Mouse (Mus musculus): ENCODE measurements around the gene A030005K14Rik. TPM values are rescaled to one million over a fixed set of nuclear protein-coding genes. Genes with fewer than 3 reads are reported as not detected.

The A030005K14Rik gene
- not detected for total RNA-seq (2021)
- long read RNA-seq, experiment 1, result 0 reads
- long read RNA-seq, experiment 2, result 0 reads

DNA sequence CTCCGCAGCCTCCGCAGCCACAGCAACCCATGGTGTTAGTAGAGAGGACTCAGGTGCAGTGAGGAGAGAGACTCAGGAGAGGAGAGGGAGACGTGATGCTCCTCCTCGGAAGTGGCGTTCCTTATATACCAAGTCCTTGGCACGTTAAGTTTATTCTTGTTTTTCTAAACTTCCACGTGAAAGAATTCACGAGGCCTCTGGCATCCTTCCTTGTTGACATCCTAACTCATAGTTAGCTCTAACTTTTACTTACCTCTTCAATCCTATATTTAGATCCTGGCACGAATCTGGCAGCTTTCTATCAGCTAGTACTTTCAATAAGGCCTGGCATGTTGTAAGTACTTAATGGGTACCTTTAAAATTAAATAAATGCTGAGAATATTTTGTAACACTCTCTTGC lies at the start of gene A030005K14Rik:
TSS of gene A030005K14Rik (minus strand) at position 101 of the 400 bp plus-strand sequence.
- intact Hi-C loops (cut with DNase I), result no loop called here
- DNase-seq (ENCODE audit: low spot score in 2 of 2), result no peak

DNA sequence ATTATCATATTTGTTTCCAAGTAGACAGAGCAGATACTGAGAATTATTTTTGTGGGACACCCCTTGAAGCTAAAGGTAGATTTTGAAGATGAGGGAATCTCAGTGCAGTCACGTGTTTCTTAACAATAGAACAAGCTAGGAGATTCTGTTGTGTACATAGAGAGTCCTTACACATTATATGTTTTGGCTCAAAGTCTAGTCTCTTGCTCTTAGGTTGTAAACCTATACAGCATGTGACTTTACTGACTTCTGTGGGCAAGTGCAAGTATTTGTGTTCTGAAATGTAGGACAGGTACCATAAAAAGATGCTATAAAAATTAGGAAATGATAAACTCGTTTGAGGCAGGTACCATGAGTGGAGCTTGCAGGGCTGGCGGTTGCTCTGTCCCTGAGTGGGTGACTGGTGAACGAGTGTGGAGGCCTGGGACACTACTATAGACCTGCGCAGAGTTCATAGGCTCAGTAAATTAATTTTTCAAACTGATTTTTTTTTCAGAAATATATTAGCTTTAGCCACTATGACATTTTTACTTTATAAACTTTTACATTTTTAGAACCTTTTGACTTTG lies 48.3 kb upstream of the A030005K14Rik start:
- no peak for DNase-seq (ENCODE audit: low spot score in 2 of 2)
- intact Hi-C loops (cut with DNase I), result no loop called here

GRCm38 (mm10) chr1:83105464-83105863 lies 46.3 kb upstream of the A030005K14Rik start:
- intact Hi-C loops (cut with DNase I), result no loop called here
- DNase-seq (ENCODE audit: low spot score in 2 of 2), result no peak

DNA sequence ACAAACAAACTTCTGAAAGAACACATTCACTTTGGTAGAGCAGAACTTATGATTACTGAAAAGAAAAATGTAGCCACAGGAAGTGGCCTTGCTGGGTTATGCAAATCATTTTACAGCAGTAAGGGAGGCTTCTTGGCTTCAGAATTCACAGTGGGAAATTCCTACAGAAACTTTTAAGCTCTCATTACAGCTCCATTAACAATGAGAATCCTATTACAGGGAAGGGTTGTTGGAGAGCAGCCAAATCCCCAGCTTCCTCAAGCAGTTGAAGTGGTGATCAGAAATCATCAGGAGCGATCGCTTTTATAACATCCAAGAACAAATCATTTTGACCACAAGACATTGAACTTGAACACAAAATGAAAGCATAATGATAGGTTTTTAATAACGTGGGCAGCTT lies 42.7 kb upstream of the A030005K14Rik start:
- DNase-seq (ENCODE audit: low spot score in 2 of 2), result no peak
- intact Hi-C loops (cut with DNase I), result no loop called here

DNA sequence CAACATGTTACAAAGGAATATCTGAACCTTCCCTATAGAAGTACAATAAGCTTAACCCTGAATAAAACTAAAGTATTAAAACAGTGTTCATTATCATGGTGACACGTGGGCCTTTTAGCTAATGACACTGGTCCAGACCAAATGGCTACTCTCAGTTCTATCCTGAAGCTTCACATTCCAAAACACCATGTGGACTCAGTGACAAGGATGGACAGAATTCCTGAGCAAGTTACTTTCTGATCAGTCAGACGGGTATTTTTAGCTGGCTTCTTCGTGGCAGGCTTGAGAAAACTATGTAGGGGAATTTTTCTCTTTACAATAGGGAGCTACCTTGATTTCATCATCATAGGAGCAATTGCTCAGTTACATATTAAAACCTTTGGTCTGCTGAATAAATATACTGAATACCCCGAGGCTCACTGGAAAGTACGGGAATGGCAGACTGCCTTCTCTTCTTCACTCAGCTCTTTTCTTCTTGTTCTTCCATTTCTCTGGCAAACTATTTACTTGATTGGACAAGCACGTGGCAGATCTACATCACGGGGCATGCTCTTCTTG lies 40.5 kb upstream of the A030005K14Rik start:
- intact Hi-C loops (cut with DNase I), result no loop called here
- DNase-seq (ENCODE audit: low spot score in 2 of 2), result no peak

DNA sequence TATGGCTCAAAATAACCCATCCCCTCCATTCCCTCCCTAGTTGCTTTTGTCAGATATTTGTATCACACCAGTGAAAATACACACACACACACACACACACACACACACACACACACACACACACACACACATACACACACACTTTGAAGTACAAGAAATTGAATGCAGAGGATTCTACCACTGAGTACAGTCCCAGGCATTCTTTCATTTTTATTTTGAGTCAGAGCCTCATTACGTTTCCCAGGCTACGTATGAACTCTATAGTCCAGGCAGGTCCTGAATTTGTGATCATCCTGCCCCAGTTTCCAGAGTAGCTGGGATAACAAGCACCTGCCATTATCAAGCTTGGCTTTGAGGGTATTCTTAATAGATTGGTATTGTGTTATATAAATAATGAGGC lies 40.0 kb upstream of the A030005K14Rik start:
- no peak for DNase-seq (ENCODE audit: low spot score in 2 of 2)
- intact Hi-C loops (cut with DNase I), result no loop called here

- intact Hi-C loops (cut with DNase I), result no loop called here
- DNase-seq (ENCODE audit: low spot score in 2 of 2), result no peak
Measured at GRCm38 (mm10) chr1:83096935-83097334, 37.8 kb upstream of the A030005K14Rik start.

DNA sequence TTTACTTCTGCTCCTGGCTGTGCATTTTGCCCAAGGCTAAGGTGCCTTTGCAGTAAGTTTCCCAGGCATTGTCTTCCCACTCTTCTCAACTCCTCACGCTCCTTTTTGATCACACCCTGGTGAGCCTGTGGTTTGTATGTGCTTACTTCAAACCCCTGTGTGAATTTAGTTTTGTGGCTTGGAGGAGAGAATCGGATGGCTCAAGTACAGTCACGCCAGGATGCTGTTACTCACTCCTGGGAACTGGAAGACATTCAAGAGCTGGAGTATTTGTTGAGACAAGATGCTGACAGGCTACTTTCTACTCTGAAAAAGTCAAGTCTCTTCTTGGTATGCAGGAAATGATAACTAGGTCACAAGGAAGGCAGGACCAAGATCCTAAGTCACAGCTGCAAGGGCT lies 32.1 kb upstream of the A030005K14Rik start:
- intact Hi-C loops (cut with DNase I), result no loop called here
- DNase-seq (ENCODE audit: low spot score in 2 of 2), result no peak

- intact Hi-C loops (cut with DNase I), result no loop called here
- no peak for DNase-seq (ENCODE audit: low spot score in 2 of 2)
Measured at GRCm38 (mm10) chr1:83084790-83085189, 25.6 kb upstream of the A030005K14Rik start.

DNA sequence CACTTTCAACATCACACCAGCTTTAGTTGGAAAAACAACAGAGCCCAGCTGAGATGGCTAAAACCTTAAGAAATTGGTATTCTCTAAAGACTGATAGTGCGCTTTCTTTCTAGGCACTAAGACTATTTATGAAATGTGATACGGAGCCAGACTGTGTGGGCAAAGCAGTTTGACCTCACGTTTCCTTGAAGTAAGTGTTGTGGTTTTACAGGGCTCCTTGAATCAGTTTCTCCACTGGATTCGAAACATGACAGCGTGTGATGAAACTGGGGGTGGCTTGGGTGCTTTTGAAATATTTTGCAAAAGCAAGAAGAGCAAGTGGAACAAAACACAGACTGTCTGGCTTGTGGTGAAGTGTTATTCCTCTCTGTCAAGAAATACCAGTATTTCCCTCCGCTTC lies 17.8 kb upstream of the A030005K14Rik start:
- intact Hi-C loops (cut with DNase I), result loop anchor here (2.0 to 10.0 kb wide), 2 partner anchors 290 to 522 kb away; no protein-coding TSS in a partner anchor
- DNase-seq (ENCODE audit: low spot score in 2 of 2), result peak in 1 of 2 experiments; percentile 25

DNA sequence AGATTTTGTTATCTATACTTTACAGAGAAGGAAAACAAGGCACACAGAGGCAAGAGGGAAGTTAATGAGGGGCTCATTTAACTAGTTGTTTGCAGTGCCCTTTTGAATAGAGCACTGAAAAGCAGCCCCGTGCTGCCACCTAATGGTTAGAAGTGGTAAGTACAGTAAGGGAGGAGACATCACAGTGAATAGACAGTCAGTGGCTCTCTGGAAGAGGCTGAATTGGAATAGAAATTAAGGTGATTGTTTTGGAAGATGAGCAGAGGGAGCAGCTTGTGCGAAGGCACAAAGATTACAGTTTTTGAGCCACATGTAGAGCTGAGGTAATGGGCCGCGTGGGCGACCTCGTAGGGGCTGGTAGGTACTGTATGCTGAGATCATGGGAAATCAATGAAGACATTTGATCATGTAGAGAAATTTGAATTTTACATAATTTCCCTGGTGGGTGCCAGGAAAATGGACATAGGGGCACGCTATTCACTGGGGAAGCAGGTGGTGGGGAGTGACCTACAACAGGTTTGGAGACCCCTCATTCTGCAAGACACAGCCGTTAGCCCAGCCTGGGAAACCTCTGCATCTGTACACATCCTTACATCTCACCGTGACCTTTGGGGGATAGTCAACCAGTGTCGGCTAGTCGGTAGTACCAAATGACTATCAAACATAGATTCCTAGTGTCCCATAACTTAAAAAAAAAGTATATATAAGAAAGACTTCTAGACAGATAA lies 17.2 kb upstream of the A030005K14Rik start:
- peak; percentile 57 to 64 for DNase-seq (ENCODE audit: low spot score in 2 of 2)
- intact Hi-C loops (cut with DNase I), result loop anchor here (2.0 to 10.0 kb wide), 2 partner anchors 290 to 522 kb away; no protein-coding TSS in a partner anchor

DNA sequence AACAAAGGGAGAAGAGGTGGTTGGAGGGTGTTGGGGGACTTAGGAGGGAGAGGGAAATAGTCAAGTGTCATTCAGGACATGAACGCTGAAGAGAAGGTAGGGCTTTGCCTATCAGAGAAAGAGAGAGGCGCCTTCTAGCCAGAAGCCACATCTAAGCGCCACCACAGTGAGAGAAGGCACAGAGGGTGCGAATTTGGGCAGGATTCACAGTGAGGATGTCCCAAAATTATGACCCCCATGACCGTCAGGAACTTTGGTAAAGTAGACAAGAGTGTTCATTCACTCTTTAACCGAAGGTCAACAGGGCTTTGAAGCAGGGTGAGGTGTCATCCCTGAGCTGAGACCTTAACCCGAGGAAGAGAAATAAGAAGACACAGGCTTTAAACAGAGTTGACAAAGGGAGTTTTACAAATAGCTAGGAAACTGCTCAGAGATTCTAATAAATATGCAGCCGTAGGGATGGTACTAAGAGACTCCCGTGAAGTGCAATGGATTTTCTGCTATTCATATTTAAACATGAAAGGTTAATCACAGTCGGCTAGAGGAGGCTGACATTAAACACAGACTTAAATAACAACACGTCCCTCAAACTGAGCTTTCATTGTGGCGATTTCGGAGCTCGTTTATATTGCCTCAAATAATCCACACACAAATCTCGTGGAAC lies 16.5 kb upstream of the A030005K14Rik start:
- no peak for DNase-seq (ENCODE audit: low spot score in 2 of 2)
- intact Hi-C loops (cut with DNase I), result loop anchor here (2.0 to 10.0 kb wide), 2 partner anchors 289 to 521 kb away; no protein-coding TSS in a partner anchor

DNA sequence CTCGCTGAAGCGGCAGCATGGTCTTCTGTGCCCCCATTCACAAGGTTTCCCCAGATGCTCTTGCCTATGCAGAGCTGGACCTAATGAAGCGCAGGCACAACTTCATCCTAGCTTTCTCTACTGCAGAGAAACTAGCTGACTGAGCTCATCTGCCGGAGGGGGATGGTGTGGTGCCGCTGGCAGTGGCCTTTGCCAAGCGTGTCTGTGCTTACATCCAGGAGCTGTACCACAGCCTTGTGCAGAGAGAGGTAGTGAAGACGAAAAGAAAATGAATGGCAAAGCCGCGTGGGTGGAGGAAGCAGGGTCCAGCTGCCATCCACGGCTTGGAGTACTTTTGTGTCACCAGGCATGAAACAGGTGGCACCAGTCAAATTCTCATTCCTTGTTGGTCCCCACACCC lies 8.0 kb upstream of the A030005K14Rik start:
- intact Hi-C loops (cut with DNase I), result loop anchor here (10.0 kb wide), 2 partner anchors 118 to 648 kb away; no protein-coding TSS in a partner anchor
- peak in 1 of 2 experiments; percentile 17 for DNase-seq (ENCODE audit: low spot score in 2 of 2)

DNA sequence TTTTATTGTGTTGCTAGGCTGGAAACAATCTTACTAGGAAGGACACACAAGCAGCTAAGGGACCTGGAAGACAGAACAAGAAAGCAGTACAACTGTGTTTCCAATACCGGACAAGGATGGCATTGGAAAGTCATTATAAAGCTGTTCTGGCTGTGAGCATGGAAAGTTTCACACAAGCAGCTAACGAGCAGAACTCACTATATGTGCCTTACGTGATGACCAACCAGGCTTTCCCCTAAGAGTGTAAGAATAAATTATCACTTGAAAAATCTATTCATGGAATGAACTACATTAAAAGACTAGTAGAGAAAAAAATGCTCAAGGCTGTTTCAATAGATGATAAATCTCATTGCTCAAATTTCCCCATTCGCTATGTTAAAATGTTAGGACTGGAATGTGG lies 7.4 kb upstream of the A030005K14Rik start:
- DNase-seq (ENCODE audit: low spot score in 2 of 2), result no peak
- intact Hi-C loops (cut with DNase I), result loop anchor here (10.0 kb wide), 2 partner anchors 118 to 648 kb away; no protein-coding TSS in a partner anchor

GRCm38 (mm10) chr1:83064851-83065250 lies 5.7 kb upstream of the A030005K14Rik start:
- peak; percentile 8 to 12 for DNase-seq (ENCODE audit: low spot score in 2 of 2)
- intact Hi-C loops (cut with DNase I), result loop anchor here (10.0 kb wide), 2 partner anchors 120 to 650 kb away; no protein-coding TSS in a partner anchor

DNA sequence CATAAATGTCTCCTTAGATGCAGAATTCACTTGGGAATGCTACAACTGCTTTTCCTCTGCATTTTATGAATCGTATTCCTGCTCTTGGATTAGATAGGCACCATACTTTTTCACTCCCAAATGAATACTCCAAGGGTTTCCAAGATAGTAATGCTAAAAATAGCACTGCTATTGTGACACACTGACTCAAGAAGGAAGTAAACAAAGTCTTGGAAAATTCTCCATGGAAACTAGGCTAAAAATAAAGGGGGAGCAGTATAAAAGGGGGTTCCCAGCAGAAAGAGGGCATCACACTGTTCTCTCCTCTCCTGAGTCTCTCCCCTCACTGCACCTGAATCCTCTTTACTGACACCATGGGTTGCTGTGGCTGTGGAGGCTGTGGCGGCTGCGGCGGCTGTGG lies 1.5 kb upstream of the A030005K14Rik start, which contains the start of gene Krtap28-13:
TSS of gene Krtap28-13 (plus strand) at position 288 of the 400 bp plus-strand sequence.
- intact Hi-C loops (cut with DNase I), result loop anchor here (10.0 kb wide), 2 partner anchors 124 to 654 kb away; no protein-coding TSS in a partner anchor
- no peak for DNase-seq (ENCODE audit: low spot score in 2 of 2)

GRCm38 (mm10) chr1:83058481-83058880 lies 697 bp downstream of the A030005K14Rik start:
- intact Hi-C loops (cut with DNase I), result no loop called here
- no peak for DNase-seq (ENCODE audit: low spot score in 2 of 2)

DNA sequence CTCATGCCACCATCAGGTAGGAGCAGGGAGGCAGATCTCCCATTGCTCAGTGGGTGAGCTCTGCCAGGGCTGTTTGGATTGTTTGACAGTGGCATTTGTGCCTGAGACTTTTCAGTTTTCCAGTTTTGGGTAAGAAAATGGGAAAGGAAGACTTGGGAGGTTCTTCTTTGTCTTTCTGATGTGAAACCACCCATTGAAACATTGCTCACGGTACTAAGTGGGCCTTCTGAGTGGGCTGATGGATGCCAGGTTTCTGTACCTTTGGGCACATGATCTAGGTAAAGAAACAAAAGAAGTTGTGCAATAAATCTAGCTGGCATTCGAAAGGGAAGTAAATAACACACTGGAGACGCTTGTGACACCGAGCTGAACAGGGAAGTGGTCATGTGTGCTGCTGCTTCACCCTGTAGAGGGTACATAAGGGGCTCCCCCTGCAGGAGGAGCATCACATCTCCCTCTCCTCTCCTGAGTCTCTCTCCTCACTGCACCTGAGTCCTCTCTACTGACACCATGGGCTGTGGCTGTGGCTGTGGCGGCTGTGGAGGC lies 14.2 kb downstream of the A030005K14Rik start, which contains the start of gene Gm47969:
TSS of gene Gm47969 (plus strand) at position 51 of the 546 bp plus-strand sequence.
- intact Hi-C loops (cut with DNase I), result no loop called here
- DNase-seq (ENCODE audit: low spot score in 2 of 2), result no peak

DNA sequence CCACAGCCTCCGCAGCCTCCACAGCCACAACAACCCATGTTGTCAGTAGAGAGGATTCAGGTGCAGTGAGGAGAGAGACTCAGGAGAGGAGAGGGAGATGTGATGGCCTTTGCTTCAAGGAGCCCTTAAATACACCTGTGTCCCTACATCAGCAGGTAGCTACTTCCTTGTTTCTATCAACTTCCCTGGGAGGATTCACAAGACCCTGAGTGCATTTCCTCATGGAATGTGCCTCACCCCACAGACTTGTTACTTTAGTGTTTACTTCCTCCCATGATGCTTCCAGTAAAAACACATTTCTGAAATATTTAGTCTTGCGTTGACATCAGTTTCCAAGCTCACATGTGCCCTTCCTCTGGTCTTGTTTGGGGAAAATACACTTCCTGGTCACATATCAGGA lies 16.8 kb downstream of the A030005K14Rik start, which contains the start of gene Krtap28-10:
TSS of gene Krtap28-10 (minus strand) at position 101 of the 400 bp plus-strand sequence.
- intact Hi-C loops (cut with DNase I), result no loop called here
- no peak for DNase-seq (ENCODE audit: low spot score in 2 of 2)

All from left cerebral cortex, postnatal 14 days (tissue).